Mouse (Mus musculus) kidney, adult 18-20 months (tissue): ENCODE measurements around the gene Sertad2.
A peak's percentile ranks its signal among the peaks of the same experiment; 100 is the strongest.

Experiments
- DNase-seq: peaks from one replicate; pipeline ENCODE4 v3.0.0; 2021

The Sertad2 gene

GRCm38 (mm10) chr11:20542739-20543452 lies at the start of gene Sertad2:
Gene Sertad2, plus strand, starts transcription at chr11:20543253.
- DNase-seq: peak; percentile 99

- no peak for DNase-seq
These were observed 49.0 kb upstream of the Sertad2 start for GRCm38 (mm10) chr11:20493922-20494626.

- no peak for DNase-seq
These were observed 42.5 kb upstream of the Sertad2 start for GRCm38 (mm10) chr11:20500516-20500915.

- no peak for DNase-seq
These were observed 41.7 kb upstream of the Sertad2 start for GRCm38 (mm10) chr11:20501160-20501955.

GRCm38 (mm10) chr11:20513574-20513973 lies 29.5 kb upstream of the Sertad2 start:
- no peak for DNase-seq

- DNase-seq: no peak
These were observed 28.3 kb upstream of the Sertad2 start for GRCm38 (mm10) chr11:20514757-20515156.

- DNase-seq: peak; percentile 52
These were observed 21.7 kb upstream of the Sertad2 start for GRCm38 (mm10) chr11:20521321-20521720.

GRCm38 (mm10) chr11:20522750-20523149 lies 20.3 kb upstream of the Sertad2 start:
- no peak for DNase-seq

- no peak for DNase-seq
These were observed 18.6 kb upstream of the Sertad2 start for GRCm38 (mm10) chr11:20524435-20524834.

GRCm38 (mm10) chr11:20525909-20526308 lies 17.1 kb upstream of the Sertad2 start:
- no peak for DNase-seq

GRCm38 (mm10) chr11:20527901-20528300 lies 15.2 kb upstream of the Sertad2 start:
- DNase-seq: no peak

GRCm38 (mm10) chr11:20531682-20531991 lies 11.4 kb upstream of the Sertad2 start:
- no peak for DNase-seq

GRCm38 (mm10) chr11:20531992-20532881 lies 10.8 kb upstream of the Sertad2 start:
- peak; percentile 38 for DNase-seq

- no peak for DNase-seq
These were observed 9.8 kb upstream of the Sertad2 start for GRCm38 (mm10) chr11:20533231-20533630.

- no peak for DNase-seq
These were observed 5.8 kb upstream of the Sertad2 start for GRCm38 (mm10) chr11:20537221-20537620.

GRCm38 (mm10) chr11:20538496-20538895 lies 4.6 kb upstream of the Sertad2 start:
- DNase-seq: no peak

- DNase-seq: no peak
These were observed 1.8 kb upstream of the Sertad2 start for GRCm38 (mm10) chr11:20541280-20541679.

- no peak for DNase-seq
These were observed 937 bp upstream of the Sertad2 start for GRCm38 (mm10) chr11:20541995-20542637.

GRCm38 (mm10) chr11:20543453-20544120 lies 534 bp downstream of the Sertad2 start:
- DNase-seq: no peak

- no peak for DNase-seq
These were observed 1.3 kb downstream of the Sertad2 start for GRCm38 (mm10) chr11:20544376-20544775.

- DNase-seq: no peak
These were observed 1.9 kb downstream of the Sertad2 start for GRCm38 (mm10) chr11:20544801-20545515.
